Mouse (Mus musculus): Measurements from ENCODE around the gene Umad1. TPM values are rescaled to one million over a fixed set of nuclear protein-coding genes. Genes with fewer than 3 reads are reported as not detected.

The Umad1 gene
- total RNA-seq, 2 experiments from 2014 or later = 27.0 to 29.5 TPM

DNA sequence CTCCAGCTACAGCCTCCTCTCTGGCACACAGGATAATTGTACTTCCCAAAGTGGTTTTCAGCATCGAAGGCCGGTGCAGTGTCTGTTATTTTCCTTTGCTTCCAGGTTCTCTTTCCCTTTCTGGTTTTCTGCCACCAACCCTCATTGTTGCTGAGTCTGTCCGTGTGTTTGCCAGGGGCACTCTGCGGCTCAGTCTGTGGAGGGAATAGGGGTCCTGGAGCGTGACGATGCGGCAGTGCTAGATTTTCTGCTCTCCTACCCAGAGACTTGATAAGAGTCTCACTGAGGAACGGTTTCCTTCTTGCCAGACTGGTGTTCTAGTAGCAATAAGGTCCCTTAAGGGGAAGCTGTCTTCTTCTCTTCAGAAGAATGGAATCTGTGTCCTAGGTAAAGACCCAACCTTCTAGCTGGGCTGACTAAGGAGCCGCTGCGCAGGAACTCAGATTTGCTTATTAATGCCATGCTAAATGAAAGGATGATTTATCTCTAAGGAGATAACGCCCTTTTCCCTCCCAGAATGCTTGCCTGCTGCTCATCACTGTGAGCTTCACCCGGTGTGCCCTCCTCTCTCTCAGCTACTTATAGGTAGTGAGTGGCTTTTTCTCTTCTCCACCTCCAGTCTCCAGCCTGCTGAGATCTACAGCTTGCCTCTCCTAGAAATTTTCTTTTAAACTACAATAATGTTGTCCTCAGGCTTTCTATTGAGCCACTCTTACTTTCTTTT, 105.1 kb downstream of the Umad1 start:
- DNase-seq (ENCODE audit: low spot score in 2 of 2) = no peak

DNA sequence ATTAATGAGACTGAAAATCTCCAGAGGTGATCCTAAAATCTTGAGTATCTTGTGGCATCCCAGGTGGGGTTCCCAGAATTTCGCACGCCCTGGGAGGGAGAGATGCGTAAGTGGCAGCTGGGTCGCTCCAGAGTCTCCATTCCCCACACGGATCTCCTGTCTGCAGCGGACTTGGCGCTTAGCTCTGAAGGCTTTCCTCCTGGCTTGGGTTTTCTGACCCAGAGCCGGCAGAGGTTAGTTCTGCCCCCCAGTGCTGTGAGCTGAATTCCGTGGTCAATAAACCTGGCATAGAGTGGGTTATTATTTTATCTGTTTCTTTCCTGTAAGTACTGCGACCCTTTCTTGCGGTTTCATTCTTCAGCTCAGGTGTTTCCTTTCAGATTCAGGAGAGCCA, 105.7 kb downstream of the Umad1 start:
- DNase-seq (ENCODE audit: low spot score in 2 of 2) = no peak

DNA sequence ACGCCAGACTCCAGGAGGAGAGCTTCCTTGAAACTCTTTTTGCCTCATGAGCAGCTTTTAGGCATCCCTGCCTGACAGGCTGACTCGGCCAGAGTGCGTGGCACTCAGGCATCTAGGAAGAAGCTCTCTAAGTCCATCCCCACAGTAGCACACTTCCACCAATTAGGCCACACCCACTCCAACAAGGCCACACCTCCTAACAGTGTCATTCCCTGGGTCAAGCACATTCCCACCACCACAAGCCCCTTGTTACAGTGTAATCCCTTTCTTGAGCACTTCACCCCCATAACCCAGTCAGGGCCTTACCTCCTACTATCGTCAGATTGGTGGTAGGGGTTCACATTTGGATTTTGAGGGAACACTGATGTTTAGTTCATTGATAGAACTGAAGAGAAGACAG, 108.6 kb downstream of the Umad1 start:
- DNase-seq (ENCODE audit: low spot score in 2 of 2) = no peak

DNA sequence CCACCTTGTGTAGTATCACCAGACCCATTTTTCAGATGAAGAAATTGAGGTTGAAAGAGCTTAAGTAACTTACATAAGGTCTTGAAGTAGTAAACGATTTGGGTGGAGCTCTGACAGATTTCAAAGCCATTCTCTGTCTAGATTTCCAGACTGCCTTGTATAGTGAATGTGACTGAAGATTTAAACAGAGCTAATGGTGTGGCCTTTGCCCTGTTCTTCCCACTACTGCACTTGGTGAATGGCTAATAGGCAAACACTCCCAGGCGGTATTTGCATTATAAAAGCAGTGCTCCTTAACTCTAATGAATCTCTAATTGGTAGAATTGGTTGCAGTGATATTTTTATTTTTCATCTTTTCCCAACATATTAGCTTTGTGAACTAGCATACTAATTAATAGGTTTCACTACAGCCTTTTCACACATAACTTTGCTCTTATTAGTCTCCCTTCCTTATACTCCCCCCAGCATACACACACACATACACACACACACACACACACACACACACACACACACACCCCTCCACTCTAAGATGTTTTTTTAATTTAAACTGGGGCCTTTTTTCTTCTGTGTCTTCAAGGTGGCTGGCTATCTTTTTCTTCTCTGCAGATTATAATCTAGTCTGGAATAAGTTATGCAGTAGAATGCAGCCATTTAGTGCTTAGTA, 109.2 kb downstream of the Umad1 start:
- no peak for DNase-seq (ENCODE audit: low spot score in 2 of 2)

DNA sequence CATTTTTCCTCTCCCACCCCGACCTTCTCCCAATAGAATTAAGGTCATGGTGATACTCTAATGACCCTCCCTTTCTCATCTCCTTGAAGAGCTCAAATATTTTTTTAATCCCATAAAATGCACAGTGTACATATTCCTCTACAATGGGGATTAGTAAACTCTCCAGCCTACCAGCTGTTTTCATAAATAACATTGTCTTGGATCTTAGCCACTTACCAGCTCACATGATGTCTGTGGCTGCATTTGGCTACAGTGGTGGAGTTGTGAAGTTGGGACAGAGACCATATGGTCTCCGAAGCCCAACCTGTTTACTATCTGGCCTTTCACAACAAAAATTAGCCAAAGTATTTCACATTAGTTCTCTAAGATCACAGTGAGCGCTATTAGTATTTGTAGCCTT, 111.5 kb downstream of the Umad1 start:
- DNase-seq (ENCODE audit: low spot score in 2 of 2) = no peak

DNA sequence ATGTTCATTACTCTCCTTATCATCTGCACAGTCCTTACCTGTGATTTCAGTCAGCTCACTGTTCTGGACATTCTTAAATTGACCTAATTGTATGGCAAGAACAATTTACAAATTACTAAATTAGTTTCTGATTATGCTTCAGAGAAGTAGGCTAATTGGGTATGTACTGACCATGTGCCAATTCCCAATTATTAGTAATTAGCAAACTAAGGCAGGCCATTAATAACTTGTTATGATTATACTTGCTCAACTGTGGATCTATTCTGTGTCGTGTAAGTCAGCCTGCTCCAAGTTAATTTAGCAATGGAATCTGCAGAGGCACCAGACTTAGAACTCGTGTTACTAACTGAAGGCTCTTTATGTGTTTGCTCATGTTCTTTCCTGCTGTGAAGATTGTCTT, 114.0 kb downstream of the Umad1 start:
- DNase-seq (ENCODE audit: low spot score in 2 of 2) = no peak

DNA sequence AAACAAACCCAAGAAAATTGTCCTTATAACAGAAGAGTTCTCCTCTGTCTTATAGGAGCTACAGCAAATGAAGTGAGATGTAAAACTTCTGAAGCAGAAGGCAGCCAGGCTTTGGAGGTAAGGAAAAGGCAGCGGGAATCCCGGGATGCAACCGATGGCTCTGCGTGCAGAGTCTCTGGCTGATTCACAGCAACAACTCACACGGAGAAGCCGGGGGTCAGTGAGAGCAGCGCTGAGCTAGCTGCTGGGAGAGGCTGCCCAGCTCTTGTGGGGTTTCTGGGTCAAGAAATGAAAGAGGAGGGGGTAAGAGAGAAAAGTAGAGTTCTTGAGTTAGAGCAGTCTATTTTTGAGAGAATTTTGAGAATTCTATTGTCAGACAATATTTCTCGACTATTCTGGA, 114.8 kb downstream of the Umad1 start:
- DNase-seq (ENCODE audit: low spot score in 2 of 2) = no peak

DNA sequence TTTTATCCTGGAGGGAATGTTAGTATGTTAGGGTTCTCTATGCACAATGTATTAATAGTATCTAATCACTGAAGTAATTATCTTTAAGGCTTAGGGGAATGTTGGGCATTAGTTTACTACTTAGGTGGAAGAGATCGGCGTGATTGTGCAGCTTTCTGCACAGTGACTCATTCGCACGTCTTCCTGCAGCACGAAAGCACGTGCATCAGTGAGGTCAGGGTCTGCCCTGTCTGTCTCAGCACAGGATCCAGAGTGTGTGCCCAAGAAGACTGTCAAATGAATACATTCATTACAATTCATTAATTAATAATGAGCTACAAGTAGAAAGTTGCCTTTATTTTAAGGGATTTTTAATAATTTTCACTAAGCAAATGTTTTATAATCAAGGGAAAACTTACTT, 115.2 kb downstream of the Umad1 start:
- DNase-seq (ENCODE audit: low spot score in 2 of 2) = no peak

DNA sequence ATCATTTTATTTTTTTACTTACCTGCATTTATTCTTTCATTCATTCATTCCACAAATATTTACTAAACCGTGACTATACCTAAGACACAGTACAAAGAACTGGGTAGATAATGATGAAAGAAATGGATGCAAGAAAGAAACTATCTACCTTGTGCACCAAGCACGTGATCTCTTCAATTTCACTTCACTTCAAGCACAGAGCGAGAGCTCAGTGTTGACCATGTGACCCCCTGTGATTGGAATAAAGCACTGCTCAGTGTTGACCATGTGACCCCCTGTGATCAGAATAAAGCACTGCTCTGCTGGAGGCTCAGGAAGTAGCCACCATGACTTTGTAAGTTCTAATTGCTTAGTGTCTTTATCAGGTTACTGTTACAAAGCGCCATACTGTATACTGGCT, 115.6 kb downstream of the Umad1 start:
- DNase-seq (ENCODE audit: low spot score in 2 of 2) = no peak

DNA sequence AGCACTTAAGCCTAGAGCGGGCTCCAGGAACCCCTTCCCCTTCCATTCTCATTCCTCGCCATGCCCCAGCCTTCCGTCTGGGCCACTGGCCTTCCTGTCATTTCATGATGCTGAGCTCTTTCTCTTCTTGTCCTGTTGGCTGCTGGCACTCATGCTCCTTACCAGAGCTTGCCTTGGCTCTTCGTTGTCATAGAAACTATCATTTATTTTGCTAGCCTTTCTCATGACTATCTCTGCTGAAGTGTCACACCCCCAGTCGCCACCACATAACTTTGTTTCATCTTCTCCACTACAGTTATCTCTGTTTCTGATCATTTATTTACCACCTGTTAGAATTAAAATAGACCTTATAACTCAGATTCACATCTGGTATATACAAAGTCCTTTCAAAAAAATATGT, 117.3 kb downstream of the Umad1 start:
- DNase-seq (ENCODE audit: low spot score in 2 of 2) = no peak

DNA sequence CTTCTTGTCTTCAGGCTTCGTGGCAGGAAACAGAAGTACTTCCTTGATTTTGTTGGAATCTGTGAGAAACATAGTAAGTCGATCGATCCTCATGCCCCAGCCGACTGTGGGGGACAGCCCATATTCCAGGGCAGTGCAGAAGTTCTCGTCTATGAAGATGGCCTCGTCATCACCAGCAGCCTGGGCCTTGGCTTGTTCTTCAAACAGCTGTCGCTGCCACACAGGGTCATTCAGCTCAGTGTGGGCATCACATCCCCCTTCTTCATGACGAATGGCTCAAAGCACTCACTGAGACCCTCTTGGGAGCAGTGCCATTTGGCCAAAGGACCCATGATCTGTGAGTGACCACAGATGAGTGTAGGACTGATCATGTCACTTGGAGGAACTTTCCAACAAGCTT, 118.6 kb downstream of the Umad1 start:
- no peak for DNase-seq (ENCODE audit: low spot score in 2 of 2)

DNA sequence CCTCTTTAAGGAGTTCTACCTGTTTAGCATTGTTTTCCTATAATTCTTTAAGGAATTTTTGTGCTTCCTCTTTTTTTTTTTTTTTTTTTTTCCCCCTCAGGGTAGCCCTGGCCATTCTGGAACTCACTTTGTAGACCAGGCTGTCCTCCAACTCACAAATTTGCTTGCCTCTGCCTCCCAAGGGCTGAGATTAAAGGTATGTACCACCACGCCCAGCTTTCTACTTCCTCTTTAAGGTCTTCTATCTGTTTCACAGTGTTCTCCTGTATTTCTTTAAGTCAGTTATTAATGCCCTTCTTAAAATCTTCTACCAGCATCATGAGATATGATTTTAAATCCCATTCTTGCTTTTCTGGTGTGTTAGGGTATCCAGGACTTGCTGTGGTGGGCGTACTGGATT, 130.2 kb downstream of the Umad1 start:
- no peak for DNase-seq (ENCODE audit: low spot score in 2 of 2)

DNA sequence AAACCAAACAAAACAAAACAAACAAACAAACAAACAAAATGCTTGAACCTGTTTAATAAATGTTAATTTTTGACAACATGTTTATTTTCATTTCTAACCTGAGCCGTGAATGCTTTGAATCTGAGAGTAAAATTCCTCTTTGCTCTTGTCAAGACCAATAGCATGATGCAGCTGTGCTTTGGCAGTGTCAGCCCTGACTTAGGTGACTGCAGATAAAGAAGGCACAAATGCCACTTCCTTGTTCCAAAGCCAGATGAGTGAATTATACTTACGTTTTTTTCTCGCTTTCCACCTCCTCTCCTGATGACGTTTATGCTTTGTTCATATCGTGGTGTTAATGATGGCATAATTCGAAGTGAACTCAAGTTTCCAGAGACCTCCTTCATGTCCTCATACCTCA, 131.2 kb downstream of the Umad1 start:
- no peak for DNase-seq (ENCODE audit: low spot score in 2 of 2)

DNA sequence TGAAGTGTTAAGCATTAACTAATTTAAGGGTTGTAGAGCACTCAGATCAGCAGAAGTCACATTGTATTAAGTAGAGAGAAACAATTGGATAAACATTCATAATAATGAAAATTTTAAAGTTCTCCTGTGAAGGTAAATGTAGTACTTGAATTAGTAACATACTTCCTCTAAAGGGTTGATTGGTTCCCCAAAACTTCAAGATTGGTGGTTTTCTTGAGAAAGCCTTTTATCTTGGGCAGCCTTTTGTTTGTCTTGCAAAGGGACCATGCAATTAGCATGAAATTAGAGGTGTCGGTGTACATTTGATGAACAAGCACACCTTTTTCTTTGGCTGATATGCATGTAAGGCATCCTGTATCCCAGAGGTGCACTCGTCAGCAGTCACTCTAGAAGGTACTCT, 131.8 kb downstream of the Umad1 start:
- DNase-seq (ENCODE audit: low spot score in 2 of 2) = no peak

DNA sequence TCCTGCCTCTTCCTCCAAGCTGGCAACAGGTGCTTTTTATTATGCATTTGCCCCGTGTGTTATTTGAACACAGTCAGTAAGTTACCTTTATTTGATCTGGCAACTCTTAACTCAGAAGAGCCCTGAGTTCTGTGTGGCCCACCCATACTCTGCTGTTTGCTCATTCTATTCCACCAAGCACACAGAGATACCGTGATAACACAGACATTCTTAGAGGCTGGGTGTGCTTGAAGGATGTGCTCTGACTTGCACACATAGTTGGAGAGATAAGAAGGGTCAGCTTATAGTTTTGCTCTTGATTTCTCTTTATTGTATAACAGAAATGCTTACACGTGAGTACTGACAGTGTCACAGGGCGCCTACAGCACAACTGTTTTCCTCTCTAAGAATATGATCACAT, 133.9 kb downstream of the Umad1 start:
- no peak for DNase-seq (ENCODE audit: low spot score in 2 of 2)

DNA sequence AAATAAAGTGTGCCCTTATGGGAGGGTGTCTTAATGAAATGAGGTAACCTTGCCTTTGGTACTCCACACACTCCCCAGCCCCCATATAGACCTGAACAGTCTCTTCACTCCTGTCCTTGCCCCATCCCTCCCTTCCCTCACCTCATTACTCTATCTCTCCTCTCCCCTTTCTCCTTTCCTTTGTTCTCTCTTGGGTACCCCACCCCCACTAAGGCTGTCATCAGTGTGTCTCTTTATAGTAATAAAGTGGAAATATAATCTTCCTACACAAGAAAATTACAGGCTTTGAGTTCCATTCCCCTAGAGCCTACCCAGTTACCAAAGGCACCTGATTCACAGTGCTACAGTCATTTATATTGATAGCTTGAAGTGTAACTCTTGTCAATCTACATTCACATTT, 135.0 kb downstream of the Umad1 start:
- DNase-seq (ENCODE audit: low spot score in 2 of 2) = no peak

DNA sequence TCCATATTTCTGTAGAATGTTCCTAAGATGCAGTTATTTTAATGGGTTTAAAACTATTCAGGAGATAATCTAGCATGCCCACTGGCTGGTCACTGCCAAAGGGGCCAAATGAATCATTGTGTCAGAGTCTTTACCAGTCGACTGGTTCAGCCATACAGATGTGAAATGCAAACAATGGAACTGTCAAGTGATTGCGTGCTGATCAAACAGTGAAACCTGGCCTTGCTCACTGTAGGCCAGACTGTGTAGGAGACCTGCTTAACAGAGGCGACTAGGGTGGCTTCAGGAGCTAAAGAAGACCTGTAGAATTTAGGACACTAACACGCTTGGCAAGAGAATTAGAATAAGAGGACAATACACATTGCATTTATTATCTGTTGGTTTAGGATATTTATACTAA, 136.0 kb downstream of the Umad1 start:
- DNase-seq (ENCODE audit: low spot score in 2 of 2) = no peak

DNA sequence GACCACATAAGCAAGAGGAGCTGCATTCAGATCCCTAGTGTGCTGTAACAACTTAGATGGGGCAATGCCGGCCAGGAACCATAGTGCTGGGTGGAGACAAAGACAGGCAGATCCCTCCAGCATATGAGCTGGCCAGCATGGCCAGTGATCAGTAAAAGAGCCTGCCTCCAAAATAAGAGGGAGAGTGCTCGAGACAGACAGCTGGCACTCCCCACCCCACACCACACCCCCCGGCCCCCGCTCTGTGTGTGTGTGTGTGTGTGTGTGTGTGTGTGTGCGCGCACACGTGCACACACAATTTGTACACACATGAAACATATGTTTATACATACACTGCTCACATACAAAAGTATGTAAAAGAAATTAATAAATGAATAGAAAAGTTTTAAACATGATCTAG, 138.2 kb downstream of the Umad1 start:
- no peak for DNase-seq (ENCODE audit: low spot score in 2 of 2)

DNA sequence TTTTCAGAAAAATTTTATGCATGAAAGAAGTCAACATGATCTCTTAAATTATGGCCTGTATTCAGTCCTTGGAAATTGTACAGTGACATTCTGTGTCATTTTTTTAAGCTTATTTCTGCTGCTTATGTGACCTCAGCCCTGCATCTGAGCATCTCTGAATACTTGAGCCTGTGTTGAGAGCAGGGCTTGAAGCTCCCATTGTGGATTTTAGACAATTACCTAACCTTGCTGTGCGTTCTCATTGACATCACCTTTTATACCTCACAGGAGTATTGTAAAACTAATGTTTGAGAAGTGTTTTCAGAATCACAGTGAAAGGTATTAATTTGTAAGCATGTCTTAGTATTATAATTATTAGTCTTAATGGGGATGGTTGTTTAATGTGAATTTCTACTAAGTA, 140.6 kb downstream of the Umad1 start:
- DNase-seq (ENCODE audit: low spot score in 2 of 2) = no peak

DNA sequence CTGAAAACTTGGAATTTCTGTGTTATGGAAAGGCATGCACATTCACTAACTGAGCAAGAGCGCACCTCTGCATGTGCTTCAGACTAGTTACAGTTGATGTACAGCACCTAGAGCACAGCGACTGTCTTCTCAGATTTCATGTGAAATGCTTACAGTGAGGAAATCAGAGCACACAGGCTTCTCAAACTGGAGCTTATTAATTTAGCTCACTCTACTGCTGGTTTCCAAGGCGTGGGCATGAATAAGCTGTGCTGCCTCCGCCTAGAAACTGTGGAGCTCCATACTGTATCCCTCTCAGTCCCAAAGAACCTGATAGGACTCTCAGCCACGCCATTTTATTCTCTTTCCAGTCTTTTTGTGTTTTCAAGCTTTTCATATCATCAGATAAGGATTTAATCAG, 144.0 kb downstream of the Umad1 start:
- DNase-seq (ENCODE audit: low spot score in 2 of 2) = no peak

DNA sequence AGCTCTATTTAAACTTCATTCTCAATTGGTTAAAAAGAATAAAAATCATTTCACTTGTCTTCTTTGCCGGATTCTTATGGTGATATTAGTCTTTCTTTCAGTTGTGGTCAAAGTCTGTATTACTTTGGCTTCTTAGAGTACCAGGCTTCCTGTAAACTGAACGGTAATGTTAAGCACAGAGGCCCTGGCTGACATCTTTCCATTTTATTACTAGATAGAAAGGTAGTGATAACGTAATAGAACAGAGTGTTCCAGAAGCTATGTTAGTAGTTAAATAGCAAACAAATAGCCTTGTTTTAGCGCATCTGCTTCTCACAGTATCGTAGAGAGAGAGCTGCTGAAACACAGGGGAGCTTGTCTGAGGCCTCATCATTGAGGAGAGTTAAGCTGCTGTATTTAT, 146.8 kb downstream of the Umad1 start:
- no peak for DNase-seq (ENCODE audit: low spot score in 2 of 2)

DNA sequence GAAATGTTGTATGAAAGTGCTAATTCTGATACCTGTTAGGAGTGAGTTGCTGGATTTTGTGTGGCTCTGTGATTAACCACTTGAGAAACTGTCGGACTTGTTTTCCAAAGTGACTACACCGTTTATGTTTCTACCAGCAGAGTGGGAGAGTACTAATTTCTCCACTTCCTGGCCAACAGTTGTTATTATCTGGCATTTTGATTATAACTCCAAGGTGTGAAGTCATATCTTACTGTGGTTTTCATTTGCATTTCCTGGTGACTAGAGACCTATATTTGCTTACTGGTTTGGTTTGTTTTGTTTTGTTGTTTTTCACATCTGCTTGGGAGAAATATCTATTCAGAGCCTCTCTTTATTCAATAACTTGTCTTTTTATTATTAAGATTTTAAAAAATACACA, 149.2 kb downstream of the Umad1 start:
- no peak for DNase-seq (ENCODE audit: low spot score in 2 of 2)

DNA sequence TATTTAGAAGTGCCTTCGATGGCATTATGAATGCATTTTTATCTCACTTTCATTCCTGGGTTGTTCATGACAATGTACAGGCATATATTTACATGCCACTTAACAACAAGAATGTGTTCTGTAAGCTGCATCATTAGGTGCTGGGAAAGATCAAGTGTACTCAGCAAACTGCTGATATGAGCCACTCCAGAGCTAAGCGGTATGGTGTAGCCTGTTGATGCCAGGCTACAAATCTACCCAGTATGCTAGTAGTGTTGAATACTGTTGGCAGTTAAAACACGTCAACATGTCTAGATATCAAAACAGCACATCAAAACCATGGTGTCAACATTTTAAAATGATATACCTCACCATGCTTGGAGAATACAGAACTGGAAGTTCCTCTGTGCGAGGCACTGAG, 150.8 kb downstream of the Umad1 start:
- DNase-seq (ENCODE audit: low spot score in 2 of 2) = no peak

Data from layer of hippocampus, postnatal 10 days (tissue).